Mouse (Mus musculus): ENCODE measurements around the gene Dapp1. TPM values are rescaled to one million over a fixed set of nuclear protein-coding genes. Genes with fewer than 3 reads are reported as not detected.

Dapp1 gene
- polyA plus RNA-seq (2015; fragmentation: Nextera tagmentation; extraction: Ambion mirVana), result 0.67 and 1.2 TPM in 2 replicates

GRCm38 (mm10) chr3:137981382-137981750, at the start of gene Dapp1:
Gene Dapp1, minus strand, starts transcription at chr3:137981545.
- Histone ChIP-seq H3K9ac (replicated peaks) (no peak within 1 kb of the TSS), H3K4me3 (replicated peaks) (no peak within 1 kb of the TSS; the same call in 1 of the 2 replicates), H3K27ac (no peak within 1 kb of the TSS), H3K4me2 (replicated peaks) (peak within 1 kb of the TSS; percentile 37), H3K27me3 (peaks cover 7% of the 10 kb centered on the region), H3K36me3 (no peaks in the 10 kb centered on the region), H3K9me3 (no peaks in the 10 kb centered on the region), H3K4me1 (replicated peaks) (peaks cover 21% of the 10 kb centered on the region)
- ATAC-seq, result peak; percentile 19; the same call in 1 of the 2 replicates
- 19% methylated on average over 10 of the region's 10 CpGs for WGBS

- ATAC-seq, result no peak
- H3K4me1 ChIP-seq (replicated peaks), result no peaks in the 10 kb centered on the region
- H3K27ac ChIP-seq, result no peak overlapping the region
- no peak overlapping the region for H3K4me3 ChIP-seq (replicated peaks)
- no peaks in the 10 kb centered on the region for H3K9me3 ChIP-seq
- no peak overlapping the region for H3K4me2 ChIP-seq (replicated peaks)
- 88% methylated on average over 6 of the region's 6 CpGs for WGBS
- H3K27me3 ChIP-seq, result no peaks in the 10 kb centered on the region
- H3K36me3 ChIP-seq, result no peaks in the 10 kb centered on the region
- H3K9ac ChIP-seq (replicated peaks), result no peak overlapping the region
These were observed 49.2 kb upstream of the Dapp1 start for GRCm38 (mm10) chr3:138030563-138030962.

GRCm38 (mm10) chr3:138029351-138029750, 48.0 kb upstream of the Dapp1 start:
- H3K9me3 ChIP-seq, result no peaks in the 10 kb centered on the region
- no peaks in the 10 kb centered on the region for H3K36me3 ChIP-seq
- H3K27me3 ChIP-seq, result no peaks in the 10 kb centered on the region
- no peak for ATAC-seq
- no peak overlapping the region for H3K27ac ChIP-seq
- H3K9ac ChIP-seq (replicated peaks), result no peak overlapping the region
- H3K4me1 ChIP-seq (replicated peaks), result no peaks in the 10 kb centered on the region
- no peak overlapping the region for H3K4me2 ChIP-seq (replicated peaks)
- WGBS, result 90% methylated on average over 5 of the region's 5 CpGs
- H3K4me3 ChIP-seq (replicated peaks), result no peak overlapping the region

GRCm38 (mm10) chr3:138027575-138028362, 46.4 kb upstream of the Dapp1 start:
- Histone ChIP-seq H3K9me3 (no peaks in the 10 kb centered on the region; the same call in 1 of the 2 replicates), H3K27me3 (no peaks in the 10 kb centered on the region), H3K4me3 (replicated peaks) (no peak overlapping the region), H3K36me3 (no peaks in the 10 kb centered on the region), H3K27ac (no peak overlapping the region), H3K4me2 (replicated peaks) (no peak overlapping the region), H3K4me1 (replicated peaks) (no peaks in the 10 kb centered on the region), H3K9ac (replicated peaks) (no peak overlapping the region)
- ATAC-seq, result no peak
- WGBS, result 82% methylated on average over 5 of the region's 5 CpGs

- Histone ChIP-seq H3K4me3 (replicated peaks) (no peak overlapping the region), H3K9me3 (no peaks in the 10 kb centered on the region; the same call in 1 of the 2 replicates), H3K27me3 (no peaks in the 10 kb centered on the region), H3K27ac (no peak overlapping the region), H3K4me1 (replicated peaks) (no peaks in the 10 kb centered on the region), H3K36me3 (no peaks in the 10 kb centered on the region), H3K4me2 (replicated peaks) (no peak overlapping the region), H3K9ac (replicated peaks) (no peak overlapping the region)
- ATAC-seq, result no peak
- WGBS, result 91% methylated on average over 10 of the region's 10 CpGs
These were observed 44.9 kb upstream of the Dapp1 start for GRCm38 (mm10) chr3:138026286-138026685.

GRCm38 (mm10) chr3:138022651-138023050, 41.3 kb upstream of the Dapp1 start:
- H3K4me1 ChIP-seq (replicated peaks), result no peaks in the 10 kb centered on the region
- ATAC-seq, result no peak
- H3K36me3 ChIP-seq, result no peaks in the 10 kb centered on the region
- no peak overlapping the region for H3K27ac ChIP-seq
- no peak overlapping the region for H3K4me3 ChIP-seq (replicated peaks)
- H3K4me2 ChIP-seq (replicated peaks), result no peak overlapping the region
- no peak overlapping the region for H3K9ac ChIP-seq (replicated peaks)
- H3K27me3 ChIP-seq, result no peaks in the 10 kb centered on the region
- 82% methylated on average over 4 of the region's 4 CpGs for WGBS
- H3K9me3 ChIP-seq, result no peaks in the 10 kb centered on the region; the same call in 1 of the 2 replicates

- H3K9me3 ChIP-seq, result no peaks in the 10 kb centered on the region; the same call in 1 of the 2 replicates
- no peak for ATAC-seq
- no peaks in the 10 kb centered on the region for H3K36me3 ChIP-seq
- H3K9ac ChIP-seq (replicated peaks), result no peak overlapping the region
- no peaks in the 10 kb centered on the region for H3K27me3 ChIP-seq
- H3K4me3 ChIP-seq (replicated peaks), result no peak overlapping the region
- 80% methylated on average over 4 of the region's 4 CpGs for WGBS
- H3K4me1 ChIP-seq (replicated peaks), result no peaks in the 10 kb centered on the region
- H3K4me2 ChIP-seq (replicated peaks), result no peak overlapping the region
- H3K27ac ChIP-seq, result no peak overlapping the region
These were observed 40.7 kb upstream of the Dapp1 start for GRCm38 (mm10) chr3:138022003-138022402.

GRCm38 (mm10) chr3:138016810-138017209, 35.5 kb upstream of the Dapp1 start:
- ATAC-seq, result peak; percentile 56
- Histone ChIP-seq H3K4me2 (replicated peaks) (no peak overlapping the region; the same call in 1 of the 2 replicates), H3K9me3 (no peaks in the 10 kb centered on the region), H3K27me3 (no peaks in the 10 kb centered on the region), H3K4me3 (replicated peaks) (no peak overlapping the region), H3K4me1 (replicated peaks) (no peaks in the 10 kb centered on the region), H3K9ac (replicated peaks) (no peak overlapping the region), H3K27ac (no peak overlapping the region), H3K36me3 (no peaks in the 10 kb centered on the region)
- 67% methylated on average over 12 of the region's 12 CpGs for WGBS

- H3K36me3 ChIP-seq, result no peaks in the 10 kb centered on the region
- H3K27me3 ChIP-seq, result no peaks in the 10 kb centered on the region
- 82% methylated on average over 2 of the region's 2 CpGs for WGBS
- no peaks in the 10 kb centered on the region for H3K9me3 ChIP-seq
- no peaks in the 10 kb centered on the region for H3K4me1 ChIP-seq (replicated peaks)
- ATAC-seq, result no peak
- H3K4me3 ChIP-seq (replicated peaks), result no peak overlapping the region
- H3K9ac ChIP-seq (replicated peaks), result no peak overlapping the region
- H3K4me2 ChIP-seq (replicated peaks), result no peak overlapping the region
- H3K27ac ChIP-seq, result no peak overlapping the region
These were observed 33.4 kb upstream of the Dapp1 start for GRCm38 (mm10) chr3:138014725-138015124.

- no peak for ATAC-seq
- H3K27ac ChIP-seq, result no peak overlapping the region
- H3K27me3 ChIP-seq, result no peaks in the 10 kb centered on the region
- no peaks in the 10 kb centered on the region for H3K9me3 ChIP-seq
- 60% methylated on average over 4 of the region's 4 CpGs for WGBS
- H3K4me2 ChIP-seq (replicated peaks), result no peak overlapping the region
- H3K36me3 ChIP-seq, result no peaks in the 10 kb centered on the region
- no peak overlapping the region for H3K4me3 ChIP-seq (replicated peaks)
- no peaks in the 10 kb centered on the region for H3K4me1 ChIP-seq (replicated peaks)
- H3K9ac ChIP-seq (replicated peaks), result no peak overlapping the region
These were observed 31.0 kb upstream of the Dapp1 start for GRCm38 (mm10) chr3:138012351-138012750.

GRCm38 (mm10) chr3:138008152-138008551, 26.8 kb upstream of the Dapp1 start:
- Histone ChIP-seq H3K4me2 (replicated peaks) (no peak overlapping the region), H3K27ac (no peak overlapping the region), H3K4me1 (replicated peaks) (no peaks in the 10 kb centered on the region), H3K36me3 (no peaks in the 10 kb centered on the region), H3K9ac (replicated peaks) (no peak overlapping the region), H3K27me3 (no peaks in the 10 kb centered on the region), H3K4me3 (replicated peaks) (no peak overlapping the region), H3K9me3 (peaks cover 2% of the 10 kb centered on the region; the same call in 1 of the 2 replicates)
- 88% methylated on average over 6 of the region's 6 CpGs for WGBS
- no peak for ATAC-seq

GRCm38 (mm10) chr3:138006896-138007295, 25.6 kb upstream of the Dapp1 start:
- Histone ChIP-seq H3K4me3 (replicated peaks) (no peak overlapping the region), H3K4me1 (replicated peaks) (no peaks in the 10 kb centered on the region), H3K27me3 (no peaks in the 10 kb centered on the region), H3K36me3 (no peaks in the 10 kb centered on the region), H3K4me2 (replicated peaks) (no peak overlapping the region), H3K27ac (no peak overlapping the region), H3K9ac (replicated peaks) (no peak overlapping the region), H3K9me3 (peaks cover 2% of the 10 kb centered on the region; the same call in 1 of the 2 replicates)
- WGBS, result 88% methylated on average over 3 of the region's 3 CpGs
- no peak for ATAC-seq

All from midbrain, embryonic 13.5 days (tissue).